Mouse (Mus musculus): ENCODE measurements around the gene AL732309.1. TPM values are rescaled to one million over a fixed set of nuclear protein-coding genes. Genes with fewer than 3 reads are reported as not detected.
A peak's percentile ranks its signal among the peaks of the same experiment; 100 is the strongest.

The AL732309.1 gene
- total and polyA plus RNA-seq, 3 experiments = 4.8 to 11.5 TPM; not detected in 1

- no peak for DNase-seq (ENCODE audit: low read depth, low spot score)
- Histone ChIP-seq H3K27ac (ENCODE audit: control insufficient read depth, low read depth, low read length) (no peak within 1 kb of the TSS), H3K4me3 (ENCODE audit: control insufficient read depth in 1 of 2, insufficient read depth in 1 of 2, low read depth in 2 of 2, low read length in 2 of 2) (0 out of 4 replicates have a peak within 1 kb of the TSS, but pooled peaks of 1 of the 2 experiments have one; percentile 19), H3K36me3 (ENCODE audit: control insufficient read depth in 1 of 2, insufficient read depth in 2 of 2, low read length in 2 of 2) (peaks cover 0 to 6% of the 10 kb centered on the region in 2 experiments; a peak in 2 of 4 replicates), H3K27me3 (ENCODE audit: control insufficient read depth in 1 of 2, insufficient read depth in 2 of 2, low read length in 2 of 2) (no peaks in the 10 kb centered on the region), H3K9ac (ENCODE audit: control insufficient read depth, low read depth, low read length, poor library complexity, severe bottlenecking) (no peak within 1 kb of the TSS), H3K4me1 (ENCODE audit: control insufficient read depth in 1 of 2, insufficient read depth in 2 of 2, low read length in 2 of 2) (peaks cover 6 to 29% of the 10 kb centered on the region in 2 experiments), H3K9me3 (replicated peaks; ENCODE audit: insufficient read depth, low read length) (no peaks in the 10 kb centered on the region), H3K79me2 (ENCODE audit: control insufficient read depth, insufficient read depth, low read length, poor library complexity) (no peaks in the 10 kb centered on the region)
- TF ChIP-seq POLR2AphosphoS5 (IDR thresholded peaks at IDR 0.05; ENCODE audit: borderline replicate concordance, low read depth, low read length) (no peak), JUND (IDR thresholded peaks at IDR 0.05; ENCODE audit: low read depth, low read length) (no peak), CHD1 (IDR thresholded peaks at IDR 0.05; ENCODE audit: low read depth, low read length) (no peak), EP300 (IDR thresholded peaks at IDR 0.05; ENCODE audit: low read depth in 1 of 2, low read length in 2 of 2) (no peak), NRF1 (IDR thresholded peaks at IDR 0.05; ENCODE audit: insufficient read depth, low read depth, low read length, poor library complexity, severe bottlenecking) (no peak), GABPA (IDR thresholded peaks at IDR 0.05; ENCODE audit: low read depth, low read length) (no peak), ETS1 (IDR thresholded peaks at IDR 0.05; ENCODE audit: low read depth, low read length) (no peak), TCF12 (IDR thresholded peaks at IDR 0.05; ENCODE audit: low read depth, low read length) (no peak), HCFC1 (IDR thresholded peaks at IDR 0.05; ENCODE audit: low read depth, low read length) (no peak), CTCF (IDR thresholded peaks at IDR 0.05 in 2 of 3, conservative IDR thresholded peaks at IDR 0.05 in 1 of 3; ENCODE audit: control insufficient read depth in 1 of 3, insufficient read depth in 1 of 3, low read depth in 2 of 3, low read length in 3 of 3, poor library complexity in 1 of 3, severe bottlenecking in 1 of 3) (no peak), GATA1 (IDR thresholded peaks at IDR 0.05; ENCODE audit: low read depth, low read length) (no peak), ZKSCAN1 (IDR thresholded peaks at IDR 0.05; ENCODE audit: low read depth, low read length) (no peak)
Observed at GRCm38 (mm10) chr2:25234050-25234449, 12.6 kb downstream of the AL732309.1 start, which contains the start of gene Slc34a3. Gene Slc34a3, minus strand, starts transcription at chr2:25234364.

- H3K4me1 ChIP-seq (ENCODE audit: control insufficient read depth in 1 of 2, insufficient read depth in 2 of 2, low read length in 2 of 2) = peaks cover 9 to 31% of the 10 kb centered on the region in 2 experiments
- no peak overlapping the region for H3K9ac ChIP-seq (ENCODE audit: control insufficient read depth, low read depth, low read length, poor library complexity, severe bottlenecking)
- H3K27me3 ChIP-seq (ENCODE audit: control insufficient read depth in 1 of 2, insufficient read depth in 2 of 2, low read length in 2 of 2) = no peaks in the 10 kb centered on the region
- no peaks in the 10 kb centered on the region; the same call in 1 of the 2 replicates for H3K79me2 ChIP-seq (ENCODE audit: control insufficient read depth, insufficient read depth, low read length, poor library complexity)
- DNase-seq (ENCODE audit: low read depth, low spot score) = peak; percentile 80
- H3K27ac ChIP-seq (ENCODE audit: control insufficient read depth, low read depth, low read length) = no peak overlapping the region
- H3K4me3 ChIP-seq (ENCODE audit: control insufficient read depth in 1 of 2, insufficient read depth in 1 of 2, low read depth in 2 of 2, low read length in 2 of 2) = 0 out of 4 replicates have a peak overlapping the region, but pooled peaks of 1 of the 2 experiments have one; percentile 19
- TF ChIP-seq EP300 (IDR thresholded peaks at IDR 0.05; ENCODE audit: low read depth in 1 of 2, low read length in 2 of 2) (peak; percentile 50 to 71), ETS1 (IDR thresholded peaks at IDR 0.05; ENCODE audit: low read depth, low read length) (peak; percentile 75), TAL1 (IDR thresholded peaks at IDR 0.05; ENCODE audit: low read length) (peak; percentile 79), TCF12 (IDR thresholded peaks at IDR 0.05; ENCODE audit: low read depth, low read length) (peak; percentile 75), POLR2A (IDR thresholded peaks at IDR 0.05; ENCODE audit: control insufficient read depth in 1 of 2, insufficient read depth in 1 of 2, low read depth in 1 of 2, low read length in 2 of 2, poor library complexity in 1 of 2) (no peak), SIN3A (IDR thresholded peaks at IDR 0.05; ENCODE audit: low read length) (0 out of 2 replicates have a peak, but pooled peaks have one; percentile 25), CHD2 (IDR thresholded peaks at IDR 0.05; ENCODE audit: low read length) (no peak), RCOR1 (IDR thresholded peaks at IDR 0.05; ENCODE audit: low read depth, low read length) (0 out of 2 replicates have a peak, but pooled peaks have one; percentile 27), MYB (IDR thresholded peaks at IDR 0.05; ENCODE audit: low read depth, low read length) (no peak), ZNF384 (IDR thresholded peaks at IDR 0.05; ENCODE audit: low read depth, low read length) (no peak)
- no peaks in the 10 kb centered on the region for H3K9me3 ChIP-seq (replicated peaks; ENCODE audit: insufficient read depth, low read length)
- peaks cover 0 to 8% of the 10 kb centered on the region in 2 experiments; a peak in 2 of 4 replicates for H3K36me3 ChIP-seq (ENCODE audit: control insufficient read depth in 1 of 2, insufficient read depth in 2 of 2, low read length in 2 of 2)
Observed at GRCm38 (mm10) chr2:25233421-25233820, 13.2 kb downstream of the AL732309.1 start.
